Mouse (Mus musculus) inflammation-experienced regulatory T-cells (primary cell): ENCODE data around the gene Dnaaf2. TPM values are rescaled to one million over a fixed set of nuclear protein-coding genes. Genes with fewer than 3 reads are reported as not detected.

ENCODE experiments used
- polyA plus RNA-seq, 2 experiments: library from polyadenylated mRNA; unstranded; fragments of 100-300 nt; shearing (Covaris generic); gene quantifications; one replicate each; pipeline ENCODE4 v1.2.1; 2017

Dnaaf2 gene
- 10 to 100 TPM in 1 of 2 experiments, 1 to 10 TPM in 1; 8.4 to 12.4 TPM for polyA plus RNA-seq

DNA sequence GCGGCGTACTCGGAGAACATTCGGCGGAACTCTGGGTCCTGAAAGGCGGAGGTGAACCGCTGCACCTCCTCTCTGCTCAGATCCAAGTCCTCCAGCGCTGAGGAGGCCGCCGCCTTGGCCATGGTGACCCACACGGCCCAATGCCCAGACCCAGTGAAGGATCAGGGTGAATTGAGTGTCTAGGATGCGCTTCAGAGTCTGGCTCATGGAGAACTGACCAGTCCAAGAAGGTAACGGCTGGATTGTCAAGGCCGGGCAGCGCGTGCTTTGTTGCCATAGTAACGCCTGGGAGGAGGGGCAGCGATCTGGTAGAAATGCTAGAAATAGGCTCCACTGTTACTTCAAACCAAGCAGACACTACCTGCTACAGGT lies at the start of gene Dnaaf2:
TSS of gene Dnaaf2 (minus strand) at position 266 of the 372 bp plus-strand sequence.

DNA sequence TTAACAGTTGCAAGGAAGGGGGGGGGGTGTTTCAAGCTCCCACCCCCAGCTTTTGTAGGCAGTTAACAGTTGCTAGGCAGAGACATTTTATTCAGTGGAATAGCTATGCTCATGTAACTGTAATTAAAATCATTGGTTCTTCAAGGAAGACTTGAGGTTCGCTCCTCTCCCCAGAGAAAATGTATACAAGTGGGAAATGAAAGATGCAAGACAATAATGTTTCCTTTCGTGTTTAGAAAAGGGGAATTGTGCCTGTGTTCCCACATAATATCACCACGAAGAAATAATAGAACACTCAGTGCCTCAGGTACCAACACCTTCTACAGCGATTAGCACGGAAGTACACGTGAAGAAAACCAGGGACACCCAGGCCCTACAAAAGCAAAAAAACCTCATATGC lies 42.6 kb upstream of the Dnaaf2 start, which contains the start of gene Klhdc1:
TSS of gene Klhdc1 (plus strand) at position 301 of the 400 bp plus-strand sequence.

GRCm38 (mm10) chr12:69227776-69228466 lies 29.7 kb upstream of the Dnaaf2 start, which contains the start of gene Pole2:
TSS of gene Pole2 (minus strand) at chr12:69228195.

DNA sequence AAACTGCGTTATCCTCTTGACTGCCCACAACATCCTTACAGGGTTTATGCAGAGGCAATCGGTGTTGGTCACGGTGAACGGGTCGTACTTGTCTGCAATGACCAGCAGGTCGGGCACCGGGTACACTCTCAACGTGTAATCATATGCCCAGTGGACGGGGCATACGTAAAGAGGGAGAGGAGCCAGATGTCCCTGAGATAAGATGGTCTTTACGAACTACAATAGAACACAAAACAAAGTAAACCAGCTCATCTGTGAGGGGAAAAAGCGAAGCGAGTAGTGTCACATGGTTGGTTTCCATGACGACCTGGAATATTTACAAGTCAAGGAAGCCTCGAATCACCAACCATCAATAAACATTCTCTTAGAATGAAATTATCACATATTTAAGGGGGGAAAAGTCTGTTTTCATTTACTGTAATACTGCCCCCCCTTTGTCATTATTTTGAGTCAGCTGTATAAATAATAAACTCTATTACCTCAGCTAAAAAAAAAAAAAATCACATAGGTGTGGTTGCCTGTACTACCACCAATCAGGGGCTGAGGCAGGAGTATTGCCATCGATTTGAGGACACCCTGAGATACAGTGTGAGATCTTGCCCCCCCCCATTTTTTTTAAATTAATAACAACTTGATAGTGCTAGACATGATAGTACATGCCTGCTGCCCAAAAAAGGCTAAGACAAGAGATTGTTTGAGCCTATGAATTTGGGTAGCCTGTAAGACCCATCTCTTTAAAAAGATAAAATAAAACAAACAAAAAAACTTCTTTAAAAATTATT lies 6.0 kb upstream of the Dnaaf2 start, which contains the start of gene Gm49384:
TSS of gene Gm49384 (minus strand) at position 216 of the 782 bp plus-strand sequence.

GRCm38 (mm10) chr12:69196444-69197377 lies 1.5 kb downstream of the Dnaaf2 start, which contains the start of gene Gm49383:
TSS of gene Gm49383 (minus strand) at chr12:69197104.

DNA sequence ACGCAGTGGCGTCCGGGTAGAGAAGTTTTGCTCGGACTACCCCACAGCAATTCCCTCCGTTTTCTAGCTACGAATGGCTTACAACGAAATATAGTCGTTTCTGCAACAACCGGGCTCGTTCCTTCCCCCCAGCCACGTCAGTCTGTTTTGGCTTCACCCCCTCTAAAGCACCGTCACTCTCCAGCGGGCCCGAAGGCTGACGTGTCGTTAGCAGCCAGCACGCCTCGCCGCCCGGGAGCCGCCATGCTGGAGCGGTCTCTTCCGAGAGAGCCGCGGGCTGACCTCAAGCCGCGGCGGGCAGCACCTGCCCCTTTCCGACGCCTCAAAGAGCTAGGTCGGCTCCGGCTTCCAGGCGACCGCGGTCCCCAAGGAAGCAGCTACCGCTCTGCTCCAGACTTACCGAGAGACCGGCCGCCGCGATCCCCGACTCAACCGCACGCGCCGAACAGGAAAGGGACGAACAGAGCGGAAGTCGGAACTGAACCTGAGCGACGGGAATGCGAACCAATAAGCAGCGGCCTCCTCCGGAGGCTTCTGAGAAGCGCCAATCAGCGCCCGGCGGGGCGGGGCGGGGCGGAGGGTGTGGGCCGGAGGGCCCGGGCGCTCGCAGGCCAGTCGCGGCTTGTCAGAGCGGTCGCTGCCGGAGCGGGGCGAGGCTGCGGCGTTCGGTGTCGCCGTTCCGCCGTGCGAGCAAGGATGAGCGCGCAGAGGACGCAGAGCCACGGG lies 14.5 kb downstream of the Dnaaf2 start, which contains the start of the genes Rpl36al and Mgat2:
TSS of gene Rpl36al (minus strand) at position 501 of the 726 bp plus-strand sequence.
TSS of gene Mgat2 (plus strand) at position 575 of the 726 bp plus-strand sequence.

GRCm38 (mm10) chr12:69168461-69169106 lies 29.6 kb downstream of the Dnaaf2 start, which contains the start of gene Lrr1:
TSS of gene Lrr1 (plus strand) at chr12:69168814.

DNA sequence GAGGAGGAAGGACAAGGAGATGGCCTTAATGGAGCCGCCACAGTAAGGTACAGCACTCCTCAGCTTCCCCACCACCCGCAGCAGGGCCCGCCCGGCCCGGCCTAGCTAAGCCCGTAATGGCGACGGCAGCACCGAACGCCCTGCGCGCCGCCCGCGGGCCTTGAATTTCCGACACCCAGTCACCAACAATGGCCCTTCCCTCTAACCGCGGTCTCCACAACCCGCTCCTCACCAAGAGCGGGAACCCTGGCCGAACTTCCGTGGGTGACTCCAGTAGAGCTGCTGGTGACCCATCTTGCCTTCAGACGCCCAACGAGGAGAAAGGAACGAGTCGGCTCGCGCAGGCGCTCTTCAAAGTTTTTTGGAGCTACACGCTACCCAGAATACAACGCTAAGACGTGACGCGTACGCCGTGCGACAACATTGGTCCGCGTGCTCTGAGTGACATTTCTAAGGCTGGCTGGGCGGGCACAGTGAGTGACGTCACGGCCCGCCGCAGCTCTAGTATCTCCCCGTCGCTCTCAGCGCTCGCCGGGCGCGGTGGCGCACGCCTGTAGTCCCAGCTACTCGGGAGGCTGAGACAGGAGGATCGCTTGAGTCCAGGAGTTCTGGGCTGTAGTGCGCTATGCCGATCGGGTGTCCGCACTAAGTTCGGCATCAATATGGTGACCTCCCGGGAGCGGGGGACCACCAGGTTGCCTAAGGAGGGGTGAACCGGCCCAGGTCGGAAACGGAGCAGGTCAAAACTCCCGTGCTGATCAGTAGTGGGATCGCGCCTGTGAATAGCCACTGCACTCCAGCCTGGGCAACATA lies 39.3 kb downstream of the Dnaaf2 start, which contains the start of gene Rps29:
TSS of gene Rps29 (minus strand) at position 422 of the 813 bp plus-strand sequence.

Other genes starting within 250 kb of the Dnaaf2 start
- 1,000 to 10,000 TPM; 1,529 to 1,690 TPM for gene Rps29, start 39.2 kb downstream of the Dnaaf2 start, polyA plus RNA-seq
- gene Lrr1, start 29.6 kb downstream of the Dnaaf2 start, polyA plus RNA-seq: under 1 TPM; 0.59 to 0.82 TPM
- 100 to 1,000 TPM; 368 to 420 TPM for gene Rpl36al, start 14.3 kb downstream of the Dnaaf2 start, polyA plus RNA-seq
- 10 to 100 TPM; 72.3 to 94.3 TPM for gene Mgat2, start 14.3 kb downstream of the Dnaaf2 start, polyA plus RNA-seq
- 10 to 100 TPM; 11.0 to 17.6 TPM for gene Gm49383, start 1.3 kb downstream of the Dnaaf2 start, polyA plus RNA-seq
- gene Gm49384, start 5.8 kb upstream of the Dnaaf2 start, polyA plus RNA-seq: 10 to 100 TPM; 11.7 to 21.1 TPM
- gene Pole2, start 29.8 kb upstream of the Dnaaf2 start, polyA plus RNA-seq: 10 to 100 TPM in 1 of 2 experiments, 1 to 10 TPM in 1; 7.2 to 14.1 TPM
- 10 to 100 TPM; 23.9 to 36.3 TPM for gene Klhdc1, start 42.7 kb upstream of the Dnaaf2 start, polyA plus RNA-seq
- gene Klhdc2, start 98.3 kb upstream of the Dnaaf2 start, polyA plus RNA-seq: 10 to 100 TPM; 55.9 to 82.2 TPM
- 100 to 1,000 TPM; 115 to 126 TPM for gene Nemf, start 158.7 kb upstream of the Dnaaf2 start, polyA plus RNA-seq
- gene Arf6, start 173.7 kb upstream of the Dnaaf2 start, polyA plus RNA-seq: 100 to 1,000 TPM; 364 to 379 TPM
- 1 to 10 TPM; 5.8 to 6.5 TPM for gene Gm9887, start 174.0 kb upstream of the Dnaaf2 start, polyA plus RNA-seq